Mouse (Mus musculus) T-helper 1 cell (primary cell): ENCODE data around the gene Ddx43.

Experiments used
- in situ Hi-C: fragments of 300-600 bp; cut with MboI, MseI; formaldehyde crosslinking; loops from one replicate; pipeline ENCODE4 v1.15.1; 2025; ENCODE audit warnings: high pct_unique_total_duplicates

The Ddx43 gene

GRCm38 (mm10) chr9:78371441-78371840 lies 24.1 kb upstream of the Ddx43 start:
- in situ Hi-C loops, result no loop called here

- in situ Hi-C loops, result no loop called here
These were observed 22.6 kb upstream of the Ddx43 start for GRCm38 (mm10) chr9:78372827-78373504.

GRCm38 (mm10) chr9:78374397-78374796 lies 21.2 kb upstream of the Ddx43 start:
- in situ Hi-C loops, result no loop called here

GRCm38 (mm10) chr9:78374885-78375389 lies 20.6 kb upstream of the Ddx43 start:
- in situ Hi-C loops, result no loop called here

- in situ Hi-C loops, result no loop called here
These were observed 20.1 kb upstream of the Ddx43 start for GRCm38 (mm10) chr9:78375486-78375885.

- in situ Hi-C loops, result no loop called here
These were observed 18.0 kb upstream of the Ddx43 start for GRCm38 (mm10) chr9:78377546-78377945.

GRCm38 (mm10) chr9:78378113-78378785 lies 17.3 kb upstream of the Ddx43 start, which contains the start of gene Ooep:
TSS of gene Ooep (minus strand) at chr9:78378725.
- in situ Hi-C loops, result no loop called here

GRCm38 (mm10) chr9:78385893-78386292 lies 9.7 kb upstream of the Ddx43 start:
- in situ Hi-C loops, result no loop called here

- in situ Hi-C loops, result no loop called here
These were observed 8.6 kb upstream of the Ddx43 start for GRCm38 (mm10) chr9:78386947-78387346.

GRCm38 (mm10) chr9:78389981-78390380 lies 5.6 kb upstream of the Ddx43 start:
- in situ Hi-C loops, result no loop called here

- in situ Hi-C loops, result no loop called here
These were observed 1.8 kb upstream of the Ddx43 start for GRCm38 (mm10) chr9:78393741-78394140.

GRCm38 (mm10) chr9:78394602-78395001 lies 975 bp upstream of the Ddx43 start:
- in situ Hi-C loops, result no loop called here

GRCm38 (mm10) chr9:78395244-78395629 lies 340 bp upstream of the Ddx43 start:
- in situ Hi-C loops, result no loop called here

GRCm38 (mm10) chr9:78396517-78396916 lies 940 bp downstream of the Ddx43 start:
- in situ Hi-C loops, result no loop called here

- in situ Hi-C loops, result no loop called here
These were observed 5.0 kb downstream of the Ddx43 start for GRCm38 (mm10) chr9:78400570-78400969.

GRCm38 (mm10) chr9:78401596-78401995 lies 6.0 kb downstream of the Ddx43 start:
- in situ Hi-C loops, result no loop called here

- in situ Hi-C loops, result no loop called here
These were observed 31.8 kb downstream of the Ddx43 start for GRCm38 (mm10) chr9:78427362-78427781.

- in situ Hi-C loops, result no loop called here
These were observed 32.6 kb downstream of the Ddx43 start for GRCm38 (mm10) chr9:78428185-78428584.

GRCm38 (mm10) chr9:78428870-78429432 lies 33.4 kb downstream of the Ddx43 start:
- in situ Hi-C loops, result no loop called here

- in situ Hi-C loops, result no loop called here
These were observed 34.0 kb downstream of the Ddx43 start for GRCm38 (mm10) chr9:78429551-78429950.

GRCm38 (mm10) chr9:78430486-78430885 lies 34.9 kb downstream of the Ddx43 start:
- in situ Hi-C loops, result no loop called here

GRCm38 (mm10) chr9:78432471-78432870 lies 36.9 kb downstream of the Ddx43 start:
- in situ Hi-C loops, result no loop called here

- in situ Hi-C loops, result no loop called here
These were observed 43.8 kb downstream of the Ddx43 start for GRCm38 (mm10) chr9:78439426-78439825.
